Mouse (Mus musculus): ENCODE data around the gene Lars2.

GRCm38 (mm10) chr9:123438223-123438622 is 71.5 kb downstream of the Lars2 start:
- TF ChIP-seq POLR2A (IDR thresholded peaks at IDR 0.05; ENCODE audit: extremely low read depth, insufficient read depth, low read length) (no peak), CTCF (IDR thresholded peaks at IDR 0.05; ENCODE audit: extremely low read depth, insufficient read depth, low read length) (no peak)
